Mouse (Mus musculus) granulocyte monocyte progenitor cell, adult 5-6 weeks (primary cell): ENCODE measurements around the gene Myl6b. TPM values are rescaled to one million over a fixed set of nuclear protein-coding genes. Genes with fewer than 3 reads are reported as not detected.
"Not testable (repeated sequence)": the region's sequence is repeated elsewhere in the genome, so short reads cannot be mapped to it uniquely, and the experiment has no call there.

Experiments used
- ATAC-seq: replicated peaks from 2 replicates; pipeline ENCODE4 v1.8.0; 2016; ENCODE audit warnings: mild to moderate bottlenecking, moderate TSS enrichment, inconsistent platforms; ENCODE audit not compliant: poor library complexity, severe bottlenecking
- total RNA-seq, 2 experiments: library from RNA; stranded (forward) in 1 of 2; stranded (reverse) in 1 of 2; fragments of 200-712, 200-1000 nt in 1 of 2; fragments of >200 nt in 1 of 2; fragmentation: Nextera tagmentation in 1 of 2; gene quantifications; 2 replicates each; pipeline ENCODE4 v1.2.3; 2014 to 2017

The Myl6b gene
- total RNA-seq, 2 experiments from 2014 or later = 1.2 to 13.7 TPM

- ATAC-seq = no peak
Measured at GRCm38 (mm10) chr10:128522351-128522750, 23.9 kb upstream of the Myl6b start.

GRCm38 (mm10) chr10:128520591-128520990 lies 22.1 kb upstream of the Myl6b start:
- no peak for ATAC-seq

GRCm38 (mm10) chr10:128518833-128519232 lies 20.3 kb upstream of the Myl6b start:
- peak; percentile 67 for ATAC-seq

- peak; percentile 96 for ATAC-seq
Measured at GRCm38 (mm10) chr10:128516677-128517076, 18.2 kb upstream of the Myl6b start.

GRCm38 (mm10) chr10:128516029-128516428 lies 17.5 kb upstream of the Myl6b start:
- ATAC-seq = no peak

GRCm38 (mm10) chr10:128515044-128515443 lies 16.6 kb upstream of the Myl6b start:
- ATAC-seq = no peak

GRCm38 (mm10) chr10:128511761-128512160 lies 13.3 kb upstream of the Myl6b start:
- ATAC-seq = no peak

GRCm38 (mm10) chr10:128511189-128511588 lies 12.7 kb upstream of the Myl6b start:
- ATAC-seq = no peak

GRCm38 (mm10) chr10:128510301-128510700 lies 11.8 kb upstream of the Myl6b start:
- no peak for ATAC-seq

GRCm38 (mm10) chr10:128509831-128510230 lies 11.3 kb upstream of the Myl6b start:
- ATAC-seq = no peak

- ATAC-seq = no peak
Measured at GRCm38 (mm10) chr10:128509203-128509602, 10.7 kb upstream of the Myl6b start.

GRCm38 (mm10) chr10:128508260-128508659 lies 9.8 kb upstream of the Myl6b start:
- ATAC-seq = no peak

- ATAC-seq = no peak
Measured at GRCm38 (mm10) chr10:128505974-128506373, 7.5 kb upstream of the Myl6b start.

- ATAC-seq = not testable (repeated sequence)
Measured at GRCm38 (mm10) chr10:128505371-128505667, 6.8 kb upstream of the Myl6b start.

GRCm38 (mm10) chr10:128504641-128505370 lies 6.3 kb upstream of the Myl6b start:
- ATAC-seq = peak; percentile 91

GRCm38 (mm10) chr10:128504012-128504411 lies 5.5 kb upstream of the Myl6b start:
- no peak for ATAC-seq

- no peak for ATAC-seq
Measured at GRCm38 (mm10) chr10:128503532-128503931, 5.0 kb upstream of the Myl6b start.

- ATAC-seq = no peak
Measured at GRCm38 (mm10) chr10:128502341-128502740, 3.9 kb upstream of the Myl6b start.

GRCm38 (mm10) chr10:128499116-128499671 lies 709 bp upstream of the Myl6b start:
- ATAC-seq = peak; percentile 9; the same call in 1 of the 2 replicates

GRCm38 (mm10) chr10:128497134-128497737 lies 1.2 kb downstream of the Myl6b start:
- no peak for ATAC-seq

- no peak for ATAC-seq
Measured at GRCm38 (mm10) chr10:128496509-128497077, 1.9 kb downstream of the Myl6b start.
